Mouse (Mus musculus): ENCODE data around the gene Anks1b.

DNA sequence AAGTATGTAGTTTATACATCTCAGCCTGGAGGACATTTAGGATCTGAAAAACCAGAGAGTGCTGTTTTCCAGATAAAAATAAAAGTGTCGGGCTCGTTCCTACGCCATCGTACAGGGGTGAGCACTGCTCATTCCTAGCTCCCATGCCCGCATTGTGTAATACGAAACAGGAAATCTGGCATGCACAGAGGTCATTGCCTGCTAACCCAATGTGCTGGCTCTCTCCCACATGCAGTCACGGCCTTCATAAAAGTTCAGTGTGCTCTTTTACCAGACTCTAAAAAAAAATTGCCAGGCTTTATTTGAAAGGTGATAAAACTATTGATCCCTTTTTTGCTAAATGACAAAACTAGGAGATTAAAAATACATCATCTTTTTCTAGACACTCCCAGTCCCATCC is 689.6 kb downstream of the Anks1b start:
- no peak for TF ChIP-seq CTCF (IDR thresholded peaks at IDR 0.05; ENCODE audit: low read depth)
- no peak for TF ChIP-seq EP300 (optimal IDR thresholded peaks at IDR 0.05)
